Mouse (Mus musculus) adrenal gland, postnatal 25 days (tissue): ENCODE measurements around the gene Cryab. TPM values are rescaled to one million over a fixed set of nuclear protein-coding genes. Genes with fewer than 3 reads are reported as not detected.

Experiments
- DNase-seq: peaks from one replicate; pipeline ENCODE4 v3.0.0; 2021; ENCODE audit warnings: mixed read lengths
- total RNA-seq: library from RNA; stranded (reverse); gene quantifications from 2 replicates; pipeline ENCODE4 v1.2.3, GENCODE M21; 2021

Cryab gene
- total RNA-seq, 1 experiment from 2014 or later = 21.0 TPM

GRCm38 (mm10) chr9:50742744-50743143 lies 8.4 kb upstream of the Cryab start:
- DNase-seq = no peak

- DNase-seq = no peak
Measured at GRCm38 (mm10) chr9:50745806-50746205, 5.3 kb upstream of the Cryab start.

GRCm38 (mm10) chr9:50746214-50746677 lies 4.9 kb upstream of the Cryab start, which contains the start of gene 2310030G06Rik:
Gene 2310030G06Rik (minus strand): TSS chr9:50746536.
- no peak for DNase-seq

- DNase-seq = no peak
Measured at GRCm38 (mm10) chr9:50750706-50751105, 419 bp upstream of the Cryab start.

- DNase-seq = no peak
Measured at GRCm38 (mm10) chr9:50752054-50752602, 1.0 kb downstream of the Cryab start, which contains the start of gene Hspb2. Gene Hspb2 (minus strand): TSS chr9:50752354.

GRCm38 (mm10) chr9:50752784-50753615 lies 1.9 kb downstream of the Cryab start:
- DNase-seq = peak; percentile 46

- DNase-seq = no peak
Measured at GRCm38 (mm10) chr9:50753947-50754346, 2.8 kb downstream of the Cryab start.

- no peak for DNase-seq
Measured at GRCm38 (mm10) chr9:50756711-50757110, 5.6 kb downstream of the Cryab start.

GRCm38 (mm10) chr9:50761520-50762243 lies 10.6 kb downstream of the Cryab start:
- no peak for DNase-seq

- DNase-seq = no peak
Measured at GRCm38 (mm10) chr9:50763331-50763730, 12.2 kb downstream of the Cryab start.

- DNase-seq = no peak
Measured at GRCm38 (mm10) chr9:50767531-50768106, 16.5 kb downstream of the Cryab start.

GRCm38 (mm10) chr9:50768107-50769002 lies 17.2 kb downstream of the Cryab start, which contains the start of gene Fdxacb1:
Gene Fdxacb1 (plus strand): TSS chr9:50768236.
- peak; percentile 94 for DNase-seq

GRCm38 (mm10) chr9:50770011-50770410 lies 18.9 kb downstream of the Cryab start:
- DNase-seq = no peak

GRCm38 (mm10) chr9:50774026-50774462 lies 22.9 kb downstream of the Cryab start:
- no peak for DNase-seq

GRCm38 (mm10) chr9:50774991-50775612 lies 24.0 kb downstream of the Cryab start, which contains the start of the genes Alg9 and 1110032A03Rik:
Gene Alg9 (plus strand): TSS chr9:50775019.
Gene 1110032A03Rik (minus strand): TSS chr9:50775520.
- peak; percentile 91 for DNase-seq

GRCm38 (mm10) chr9:50775662-50776126 lies 24.6 kb downstream of the Cryab start:
- no peak for DNase-seq

GRCm38 (mm10) chr9:50776162-50776760 lies 25.1 kb downstream of the Cryab start:
- DNase-seq = no peak

- peak; percentile 26 for DNase-seq
Measured at GRCm38 (mm10) chr9:50782155-50782554, 31.0 kb downstream of the Cryab start.

GRCm38 (mm10) chr9:50795266-50795665 lies 44.1 kb downstream of the Cryab start:
- DNase-seq = no peak

GRCm38 (mm10) chr9:50796776-50797175 lies 45.7 kb downstream of the Cryab start:
- DNase-seq = no peak
